Mouse (Mus musculus) layer of hippocampus, adult 18-20 months (tissue): ENCODE data around the gene Fam168b. TPM values are rescaled to one million over a fixed set of nuclear protein-coding genes. Genes with fewer than 3 reads are reported as not detected.

Experiments used
- DNase-seq, 2 experiments: peaks; one replicate each; pipeline ENCODE4 v3.0.0; 2022; ENCODE audit warnings: low spot score in 2 of 2
- total RNA-seq, 2 experiments: library from RNA; stranded (reverse); gene quantifications; 2 replicates each; pipeline ENCODE4 v1.2.3; 2021

Fam168b gene
- total RNA-seq, 2 experiments from 2014 or later = 227 to 236 TPM

DNA sequence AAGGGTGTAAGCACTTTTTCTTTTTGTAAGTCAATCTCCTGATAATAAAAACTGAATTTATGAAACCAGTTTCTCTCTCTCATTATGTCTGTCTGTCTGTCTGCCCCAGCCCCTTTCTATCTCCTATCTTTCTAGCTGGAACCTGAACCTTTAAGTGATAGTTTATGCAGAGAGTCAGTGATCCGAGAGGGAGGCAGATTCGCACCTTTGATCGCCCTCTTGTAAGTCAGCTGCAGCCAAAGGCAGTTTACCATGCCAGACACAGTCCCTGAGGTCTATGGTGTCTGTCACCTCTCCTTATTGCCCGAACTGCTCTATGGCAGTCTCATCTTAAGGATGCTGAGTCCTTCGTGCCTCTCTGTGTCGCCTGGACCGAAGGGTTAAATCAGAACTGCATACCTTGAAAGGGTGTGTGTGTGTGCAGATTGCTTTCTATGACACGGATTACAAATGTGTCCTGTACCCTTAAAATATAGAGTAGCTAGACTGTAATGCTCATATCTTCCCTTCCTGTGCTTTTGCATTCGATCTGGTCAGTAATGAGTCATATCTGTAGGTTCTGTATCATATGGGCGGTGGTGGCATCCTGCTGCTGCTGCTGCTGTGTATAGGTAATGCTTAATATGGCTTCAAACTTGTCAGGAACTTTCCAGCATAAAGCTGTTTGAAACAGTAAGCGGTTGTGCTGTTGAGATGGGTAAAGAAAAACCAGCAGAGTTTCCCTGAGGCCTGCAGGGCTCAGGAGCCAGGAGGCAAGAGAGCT is 9.4 kb upstream of the Fam168b start:
- DNase-seq = no peak

DNA sequence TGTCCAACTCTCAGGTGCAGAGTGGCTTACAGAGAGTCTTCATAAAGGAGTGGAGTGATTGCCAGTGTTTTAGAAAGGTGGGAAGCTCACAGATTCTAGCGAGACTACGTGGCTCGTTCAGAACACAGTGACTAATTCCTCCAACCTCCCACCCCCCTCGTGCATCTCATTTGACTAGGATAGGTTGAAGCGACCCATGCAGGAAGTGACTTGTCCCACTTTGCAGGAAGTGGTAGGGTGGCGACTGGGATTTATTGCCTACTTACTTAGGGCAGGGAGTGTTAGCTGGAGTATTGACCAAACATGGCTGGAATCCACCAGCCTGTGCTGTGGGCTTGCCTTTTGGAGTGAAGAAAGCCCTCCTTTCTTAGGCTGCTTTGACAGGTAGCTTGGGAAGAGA is 8.7 kb upstream of the Fam168b start:
- peak in 1 of 2 experiments; percentile 34 for DNase-seq

DNA sequence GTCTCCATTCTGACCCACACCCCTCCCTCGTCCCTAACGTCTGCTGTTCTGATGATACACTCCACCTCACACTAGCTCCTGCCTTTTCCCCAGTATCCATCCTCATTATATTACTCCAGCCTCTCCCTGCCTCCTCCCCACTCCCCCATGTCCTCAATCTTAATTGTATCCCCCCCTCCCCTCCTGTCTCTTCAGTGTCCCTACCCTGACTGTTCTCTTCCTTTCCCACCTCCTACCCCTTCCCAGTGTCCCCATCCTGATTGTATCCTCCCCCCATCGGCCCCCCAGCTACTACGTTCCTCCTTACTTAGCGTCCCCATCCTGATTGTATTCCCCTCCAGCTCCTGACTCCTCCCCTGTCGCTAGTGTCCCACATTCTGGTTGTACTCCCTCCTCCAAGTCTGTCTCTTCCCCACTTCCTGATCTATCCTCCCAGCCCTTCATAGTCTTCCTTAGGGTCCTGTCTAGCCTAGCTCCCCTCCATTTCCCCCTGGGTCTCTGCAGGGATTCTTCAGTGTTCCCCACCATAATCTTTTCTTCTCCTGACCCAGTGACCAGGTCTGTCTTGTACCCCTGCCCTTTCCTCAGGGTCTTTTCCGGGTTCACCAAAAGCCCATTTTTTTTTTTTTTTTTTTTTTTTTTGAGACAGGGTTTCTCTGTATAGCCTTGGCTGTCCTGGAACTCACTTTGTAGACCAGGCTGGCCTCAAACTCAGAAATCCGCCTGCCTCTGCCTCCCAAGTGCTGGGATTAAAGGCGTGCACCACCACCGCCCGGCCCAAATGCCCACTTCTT is 7.7 kb upstream of the Fam168b start:
- DNase-seq = no peak

DNA sequence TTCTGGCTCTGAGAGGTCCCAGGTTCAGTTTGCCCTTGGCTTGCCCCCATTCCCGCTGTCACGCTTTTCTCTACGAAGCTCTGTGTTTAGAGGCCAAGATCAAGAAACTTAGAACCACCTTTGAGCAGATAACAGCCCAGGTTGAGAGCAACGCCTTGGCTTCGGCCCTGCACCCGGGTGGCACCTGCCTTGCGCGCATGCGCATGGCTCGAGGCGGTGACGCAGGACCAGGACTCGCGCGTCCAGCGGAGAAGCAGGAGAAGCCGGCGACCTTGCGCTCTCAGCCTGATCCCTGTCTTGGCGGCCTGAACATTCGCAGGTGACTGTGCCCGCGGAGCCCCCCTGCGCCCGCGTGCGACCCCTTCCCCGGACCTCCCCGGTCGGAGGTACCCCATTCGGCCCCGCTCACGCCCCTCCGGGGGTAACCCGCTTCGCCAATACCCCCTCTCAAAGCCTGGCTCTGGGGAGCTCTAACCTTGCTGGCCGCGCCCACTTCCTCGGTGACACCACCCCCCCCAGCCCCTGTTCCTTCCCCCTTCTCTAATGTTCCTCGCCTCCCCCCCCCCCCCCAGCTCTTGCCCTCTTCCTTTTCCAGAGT is 7.0 kb upstream of the Fam168b start, which contains the start of gene Plekhb2:
Gene Plekhb2 (plus strand): TSS at position 232 of the 598 bp plus-strand sequence.
- peak; percentile 82 to 90 for DNase-seq

DNA sequence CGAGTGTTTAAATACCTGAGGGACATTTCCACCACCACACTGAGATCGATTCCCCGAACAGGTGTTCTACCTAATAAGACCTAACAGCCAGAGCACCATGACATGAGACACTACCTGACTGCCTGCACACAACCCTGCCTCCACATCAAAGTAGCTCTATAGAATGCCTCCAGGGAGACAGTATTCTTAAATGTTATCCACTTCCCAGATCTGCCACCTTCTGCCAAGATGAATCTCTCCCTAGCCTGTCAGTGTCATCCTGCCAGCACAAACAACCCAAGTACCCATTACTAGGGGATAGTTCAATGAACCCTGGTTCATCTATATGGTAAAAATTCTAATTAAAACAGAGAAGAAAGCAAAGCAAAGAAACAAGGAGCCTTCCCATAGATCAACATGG is 4.2 kb upstream of the Fam168b start:
- no peak for DNase-seq

DNA sequence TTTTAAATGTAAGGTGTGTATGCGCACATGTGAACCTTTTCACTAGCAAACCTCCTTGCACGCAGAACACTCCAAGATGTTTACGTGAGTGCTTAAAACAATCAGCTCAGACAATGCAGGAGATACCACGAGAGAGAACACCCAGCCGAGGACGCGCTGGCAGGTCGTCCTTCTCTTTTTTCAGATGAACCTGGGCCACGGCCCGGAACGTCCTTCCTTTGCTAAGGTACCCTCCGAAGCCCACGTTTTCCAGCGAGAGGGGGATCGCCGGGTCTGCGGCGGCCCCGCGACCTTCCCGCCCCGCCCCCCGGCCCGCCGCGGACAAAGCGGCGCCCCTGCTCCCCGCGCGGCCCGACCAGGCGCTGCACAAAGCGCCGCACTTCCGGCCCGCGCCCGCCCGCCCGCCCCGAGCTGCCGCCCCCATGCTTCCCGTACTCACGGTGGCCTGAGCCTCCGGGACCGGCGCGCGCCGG is 440 bp downstream of the Fam168b start:
- peak; percentile 18 to 48 for DNase-seq

DNA sequence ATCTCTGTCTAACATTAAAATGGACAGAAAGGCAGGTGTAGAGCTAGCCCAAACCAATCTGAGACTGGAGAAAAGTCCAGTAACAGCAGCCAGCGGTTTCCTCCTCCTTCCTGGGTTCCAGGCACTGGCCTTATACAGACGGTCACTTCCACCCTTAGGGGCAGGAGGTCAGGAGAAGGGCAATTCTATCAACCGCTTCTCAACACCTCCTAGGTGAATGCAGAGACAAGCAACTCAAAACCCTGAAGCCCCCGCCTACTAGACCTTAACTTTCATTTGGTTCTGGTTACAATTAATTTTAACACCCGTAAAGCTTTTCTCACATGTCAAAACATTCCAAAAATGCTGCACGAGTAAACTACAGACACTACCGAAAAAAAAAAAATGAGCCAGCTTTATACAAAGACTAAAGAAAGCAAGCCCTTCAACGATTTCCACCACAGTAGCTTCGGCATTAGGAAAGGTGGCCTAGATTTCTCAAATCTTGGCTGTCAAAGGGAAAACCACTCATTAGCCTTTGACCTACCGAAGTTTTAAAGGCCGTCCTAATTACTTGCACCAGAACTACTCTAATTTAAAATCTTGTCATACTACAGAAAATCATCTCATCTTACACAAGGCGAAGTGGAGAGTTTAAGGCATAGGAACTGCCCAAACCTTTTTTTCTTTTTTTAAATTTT is 1.0 kb downstream of the Fam168b start:
- no peak for DNase-seq

DNA sequence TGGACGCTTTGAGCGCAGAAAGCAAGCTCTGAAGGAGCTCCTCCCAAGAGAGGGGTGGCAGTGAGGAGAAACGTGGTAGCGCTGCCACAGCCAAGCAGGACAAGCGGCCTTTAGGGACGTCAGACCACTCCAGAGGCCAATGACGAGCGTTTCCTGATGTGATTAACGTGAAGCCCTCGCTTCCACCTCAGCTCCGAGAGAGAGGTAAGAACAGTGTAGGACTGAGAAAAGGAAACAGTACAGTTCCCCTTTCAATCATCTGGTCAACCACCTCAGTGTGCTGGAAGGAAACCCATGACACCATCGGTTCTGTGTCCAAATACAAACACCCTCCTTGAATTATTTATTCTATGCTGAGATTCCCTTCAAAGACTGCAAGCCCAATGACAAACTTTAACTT is 3.6 kb downstream of the Fam168b start:
- no peak for DNase-seq

DNA sequence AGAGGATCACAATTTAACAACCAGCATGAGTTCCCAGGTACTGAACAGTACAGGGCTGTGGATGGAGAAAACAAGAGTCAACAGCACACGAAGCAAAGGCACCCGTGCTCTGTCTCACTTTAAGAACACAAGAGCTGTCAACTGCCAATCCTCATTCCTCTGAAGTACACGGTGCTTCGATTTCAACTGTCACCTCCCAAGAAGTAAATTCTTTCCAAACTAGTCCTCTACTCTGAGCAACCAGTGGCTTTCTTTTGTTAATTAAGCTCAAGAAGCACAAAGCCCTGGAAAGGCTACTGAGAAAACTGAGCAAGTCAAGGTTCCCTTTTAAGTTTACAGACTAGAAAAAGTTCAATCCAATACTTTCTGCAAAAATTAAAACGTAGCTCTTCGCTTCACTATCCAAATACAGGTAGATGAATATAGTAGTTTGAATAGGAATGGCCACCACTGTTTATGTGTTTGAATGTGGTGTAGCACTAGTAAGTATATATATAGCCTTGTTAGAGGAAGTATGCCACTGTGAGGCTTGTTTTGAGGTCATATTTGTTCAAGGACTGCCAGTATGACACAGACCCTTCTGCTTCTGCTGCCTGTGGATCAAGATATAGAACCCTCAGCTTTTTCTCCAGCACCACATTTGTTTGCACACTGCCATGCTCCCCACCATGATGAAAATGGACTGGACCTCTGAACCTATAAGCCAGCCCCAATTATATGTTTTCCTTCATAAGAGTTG is 4.7 kb downstream of the Fam168b start:
- DNase-seq = no peak

DNA sequence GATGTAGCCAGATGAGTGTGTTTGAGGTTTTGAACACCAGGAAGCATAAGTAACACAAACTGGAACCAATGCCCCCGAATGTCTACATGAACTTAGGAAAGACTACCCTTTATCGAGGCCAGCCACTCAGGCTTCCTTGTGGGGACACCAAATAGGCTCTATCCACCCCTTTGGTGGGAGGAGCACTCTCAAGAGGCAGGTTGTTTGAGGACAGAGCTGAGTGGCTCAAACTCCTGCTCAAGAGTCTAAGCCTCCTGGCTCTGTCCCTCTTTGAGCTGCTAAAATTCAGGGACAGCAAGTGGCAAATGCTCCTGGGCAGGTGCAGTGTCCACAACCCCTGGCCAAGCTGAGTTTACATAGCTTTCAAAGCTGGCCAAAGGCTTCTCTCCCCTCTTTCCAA is 8.0 kb downstream of the Fam168b start:
- DNase-seq = no peak

DNA sequence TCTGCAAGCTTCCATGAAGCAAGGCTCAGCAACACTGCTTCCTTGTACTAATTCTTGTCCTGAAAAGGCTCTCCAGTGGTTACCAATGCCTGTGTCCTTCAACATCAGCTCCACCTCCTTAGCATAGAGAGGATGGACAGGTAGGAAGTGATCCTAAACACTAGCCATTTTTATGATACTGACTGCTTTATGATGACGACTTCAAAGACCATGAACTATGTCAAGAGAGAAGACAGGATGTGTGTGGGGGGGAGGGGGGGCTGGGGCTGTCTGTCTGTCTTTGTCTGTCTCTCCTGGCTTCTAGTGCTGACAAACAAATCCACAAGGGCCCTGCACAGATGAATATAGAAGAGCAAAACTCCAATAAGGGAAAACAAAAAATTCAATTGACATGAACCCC is 11.5 kb downstream of the Fam168b start:
- no peak for DNase-seq

DNA sequence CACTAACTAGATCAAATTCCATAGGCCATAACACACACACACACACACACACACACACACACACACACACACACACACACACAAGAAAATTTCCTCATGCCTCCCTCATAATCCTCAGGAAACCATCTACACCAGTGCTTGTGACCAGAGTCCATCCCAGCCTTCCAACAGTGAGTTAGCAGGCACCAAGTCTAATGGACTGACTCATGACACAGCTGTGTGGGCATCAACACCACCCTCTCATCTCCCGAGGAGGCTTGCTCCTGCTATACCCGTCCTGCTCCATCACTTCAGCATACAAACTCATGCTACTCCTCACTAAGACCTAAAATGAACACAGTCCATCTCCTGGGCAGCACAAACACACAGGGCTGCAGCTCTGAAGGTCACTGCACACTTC is 11.9 kb downstream of the Fam168b start:
- no peak for DNase-seq

DNA sequence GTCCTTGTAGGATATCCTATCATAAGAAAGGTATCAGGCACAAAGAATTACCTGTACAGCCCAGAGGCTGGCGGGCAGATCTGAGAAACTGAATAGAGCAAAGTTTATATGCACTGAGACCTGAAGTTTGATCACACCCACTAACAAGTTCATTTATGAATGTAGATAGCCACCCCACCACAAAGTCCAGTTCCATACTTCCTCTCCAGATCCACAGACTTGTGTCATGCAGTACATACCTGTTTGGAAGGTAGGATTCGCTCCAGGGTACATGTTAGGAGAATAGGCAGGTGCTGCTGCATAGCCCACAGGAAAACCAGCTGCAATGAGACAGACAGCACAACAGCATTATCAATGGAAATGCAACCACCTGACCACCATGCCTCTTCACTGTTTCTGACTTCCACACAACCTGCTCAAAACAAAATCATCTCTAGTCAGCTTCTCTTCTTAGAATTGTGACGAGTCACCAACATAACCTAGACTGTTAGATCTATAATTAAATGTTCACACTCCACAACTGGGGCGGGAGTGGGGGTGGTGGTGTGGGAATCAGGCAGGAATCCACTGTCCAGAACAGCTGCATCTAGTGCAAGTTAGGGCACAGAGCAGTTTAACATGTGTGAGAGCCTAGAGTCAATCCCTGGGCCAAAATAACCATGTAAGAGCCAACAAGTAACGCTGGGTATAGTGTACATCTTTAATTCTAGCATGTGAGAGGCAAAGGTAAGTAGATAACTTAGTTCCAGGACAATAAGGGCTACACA is 14.2 kb downstream of the Fam168b start:
- no peak for DNase-seq

DNA sequence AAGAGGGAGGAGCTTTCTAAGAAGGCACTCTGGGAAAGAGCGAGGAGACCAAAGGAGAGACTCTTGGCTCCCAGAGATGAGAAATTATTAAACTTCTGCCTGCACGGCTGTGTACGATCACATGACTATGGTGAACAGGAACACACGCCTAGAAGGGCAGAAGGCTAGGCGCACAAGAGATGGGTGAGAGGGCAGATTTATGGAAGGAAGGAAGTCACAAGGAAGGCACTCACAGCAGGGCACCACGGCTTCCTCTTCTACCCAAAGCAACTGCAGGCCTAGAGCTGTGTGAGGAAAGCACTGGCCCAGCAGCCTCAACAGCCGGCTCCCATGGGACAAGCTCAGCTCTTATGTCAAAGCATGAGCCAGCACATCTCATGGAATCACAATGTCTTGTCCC is 15.0 kb downstream of the Fam168b start:
- DNase-seq = no peak

DNA sequence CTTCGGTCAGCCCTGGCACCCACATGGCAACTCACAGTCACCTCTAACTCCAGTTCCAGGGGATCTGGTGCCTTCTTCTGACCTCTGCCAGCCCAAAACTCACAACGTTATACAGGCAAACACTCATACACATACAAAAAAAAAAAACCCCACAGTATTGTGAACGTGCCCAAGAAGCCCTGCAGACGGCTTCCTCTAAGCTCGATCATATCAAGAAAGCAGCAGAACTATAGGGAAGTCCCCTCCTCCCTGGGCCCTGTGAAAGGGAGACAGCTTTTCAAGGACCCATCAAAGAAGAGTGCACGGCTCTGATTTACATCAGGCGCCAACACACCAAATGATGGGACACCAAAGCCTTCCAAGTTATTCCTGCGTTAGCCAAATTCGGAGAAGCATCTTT is 17.0 kb downstream of the Fam168b start:
- DNase-seq = no peak

DNA sequence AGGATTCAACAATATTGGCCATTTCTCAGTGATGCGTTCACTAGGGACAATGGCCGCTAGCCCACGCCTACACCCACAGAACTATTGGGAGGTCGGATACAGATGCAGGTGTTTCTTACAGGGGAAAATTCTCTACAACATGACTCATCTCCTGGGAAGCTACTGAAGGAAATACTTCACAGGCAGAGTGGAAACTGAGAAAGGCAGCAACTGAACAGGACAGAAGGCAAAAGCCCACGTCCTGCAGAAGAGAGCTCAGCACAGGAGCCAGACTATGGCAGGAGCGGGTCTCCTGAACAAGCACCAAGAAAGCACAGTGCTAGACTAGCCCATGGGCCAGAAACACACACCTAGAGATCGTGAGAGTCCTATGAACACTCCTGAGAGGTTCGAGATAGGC is 18.7 kb downstream of the Fam168b start:
- no peak for DNase-seq

DNA sequence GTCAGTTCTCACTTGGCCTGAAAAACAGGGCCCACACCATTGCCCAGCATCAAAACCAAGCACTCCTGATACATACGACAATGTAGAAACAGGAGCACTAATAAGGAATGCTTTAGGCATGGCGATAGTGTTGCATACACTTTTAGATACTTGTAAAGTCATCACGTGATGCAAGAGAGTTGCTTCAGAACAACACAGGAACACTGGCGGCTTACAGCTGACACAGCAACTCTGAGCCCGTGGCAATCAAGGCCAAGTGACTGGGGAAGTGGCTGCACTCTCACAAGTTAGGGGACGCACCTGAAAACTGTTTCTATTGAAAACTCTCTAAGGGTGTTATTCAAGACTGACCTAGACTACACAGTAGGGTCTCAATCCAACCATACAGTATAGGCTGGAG is 19.5 kb downstream of the Fam168b start:
- no peak for DNase-seq

DNA sequence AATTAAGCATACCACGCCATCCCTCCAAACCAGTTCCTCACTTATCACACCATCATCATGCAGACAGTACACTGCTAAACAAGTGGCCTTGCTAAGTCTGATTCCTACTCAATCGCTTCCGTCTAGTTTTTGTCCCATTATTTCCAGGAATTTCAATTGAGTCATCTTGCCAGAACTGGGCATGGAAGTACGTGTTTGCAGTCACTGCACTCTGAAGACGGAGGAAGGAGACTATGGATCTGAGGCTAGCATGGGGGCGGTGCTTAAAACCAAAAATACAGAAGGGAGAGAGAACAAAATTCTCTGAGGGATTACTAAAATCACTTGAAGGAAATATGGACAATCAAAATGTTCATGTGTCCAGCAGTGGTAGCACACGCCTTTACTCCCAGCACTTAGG is 20.1 kb downstream of the Fam168b start:
- DNase-seq = no peak

DNA sequence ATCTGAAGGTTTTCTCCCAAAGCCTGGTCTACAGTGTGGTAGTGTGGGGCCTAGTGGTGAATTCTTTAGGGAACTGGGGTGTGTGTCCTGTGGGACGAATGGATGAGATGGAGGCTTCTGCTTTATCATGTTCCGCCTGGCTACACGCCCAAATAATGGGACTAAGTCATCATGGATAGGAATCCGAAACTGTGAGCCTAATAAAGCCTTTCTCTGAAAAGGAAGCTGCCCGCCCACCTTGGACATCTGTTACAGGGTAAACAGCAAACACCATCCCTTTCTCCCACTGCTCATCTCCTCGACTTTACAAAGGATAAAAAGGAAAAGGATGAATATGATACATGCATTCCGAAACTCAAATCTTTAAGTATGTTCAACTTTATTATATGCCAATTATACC is 20.9 kb downstream of the Fam168b start:
- DNase-seq = peak in 1 of 2 experiments; percentile 64

DNA sequence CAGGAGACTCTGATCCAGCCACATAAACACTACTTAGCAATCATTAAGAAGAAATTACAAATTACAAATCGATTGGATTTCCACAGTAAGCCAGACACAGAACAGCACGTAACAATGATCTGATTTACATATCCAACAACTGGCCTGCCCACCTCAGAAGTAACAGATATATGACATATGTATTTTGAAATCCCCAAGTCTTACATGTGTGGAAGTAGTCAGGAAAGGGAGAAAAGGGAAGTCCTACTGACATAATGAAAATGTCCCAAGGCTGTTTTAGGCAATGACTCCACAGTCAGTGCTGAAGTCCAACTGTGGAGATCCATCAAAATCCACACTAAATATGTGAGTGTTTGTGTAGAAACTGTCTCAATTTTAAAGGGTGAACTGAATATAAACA is 21.5 kb downstream of the Fam168b start:
- DNase-seq = no peak
